8 mouse cellular contexts compared by ENCODE assay signal in the genomic region with DNA sequence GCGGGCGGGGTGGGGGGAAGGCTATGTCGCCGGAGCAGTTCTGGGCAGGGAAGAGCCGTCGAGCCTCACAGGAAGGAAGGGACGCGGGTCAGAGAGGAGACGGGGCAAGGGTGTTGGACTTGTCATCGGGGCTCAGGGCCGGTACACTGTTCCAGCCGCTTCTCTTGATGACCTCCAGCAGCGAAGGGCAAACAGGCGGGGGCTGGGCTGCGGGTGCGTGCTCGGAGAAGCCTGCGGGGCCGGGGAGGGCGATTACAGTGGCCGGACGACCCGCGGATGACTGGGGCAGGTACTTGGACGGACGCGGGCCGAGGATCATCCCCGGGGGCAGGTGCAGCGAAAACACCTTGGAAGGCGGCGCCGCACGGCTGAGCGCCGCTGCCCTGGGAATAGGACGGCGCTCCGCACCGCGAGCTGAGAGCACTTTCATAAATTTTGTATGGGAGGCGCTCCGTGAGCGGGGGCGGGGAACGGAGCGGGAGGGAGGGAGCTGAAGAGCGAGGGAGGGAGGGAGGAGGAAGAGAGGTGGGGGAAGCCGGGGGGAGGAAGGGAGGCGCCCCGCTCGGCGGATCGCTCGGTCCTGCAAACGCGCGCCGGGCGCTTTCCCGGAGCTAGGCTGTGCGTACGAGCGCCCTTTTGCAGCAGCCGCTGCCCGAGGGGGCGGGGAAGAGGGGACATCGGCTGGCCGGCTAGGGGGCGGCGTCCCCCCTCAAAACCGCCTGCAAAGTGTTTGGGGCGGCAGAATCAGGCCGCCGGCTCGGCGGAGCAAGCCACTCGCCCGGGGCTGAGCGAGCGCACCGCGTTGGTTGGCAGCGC. TPM values are rescaled to one million over a fixed set of nuclear protein-coding genes. Genes with fewer than 3 reads are reported as not detected.
DNase-seq lines count a peak whose midpoint lies in the region; ATAC-seq and TF ChIP-seq lines count a peak whose summit lies in the region.

A gene (plus strand): TSS at position 528 of the 816 bp plus-strand sequence.

- TF ChIP-seq CTCF in lung, postnatal 0 days (IDR thresholded peaks at IDR 0.05), result no peak

- no peak within 1 kb of the TSS; the same call in 1 of the 2 replicates for H3K27ac ChIP-seq in forebrain, embryonic 15.5 days (replicated peaks)
- no peak within 1 kb of the TSS for H3K27ac ChIP-seq in hindbrain, embryonic 11.5 days (ENCODE audit: low read depth, low read length)
- no peak within 1 kb of the TSS; the same call in 1 of the 2 replicates for H3K27ac ChIP-seq in lung, postnatal 0 days (ENCODE audit: low read length)

- no peaks in the 10 kb centered on the region for H3K9me3 ChIP-seq in forebrain, embryonic 15.5 days
- H3K9me3 ChIP-seq in hindbrain, embryonic 11.5 days (ENCODE audit: control insufficient read depth, low read length), result no peaks in the 10 kb centered on the region
- H3K9me3 ChIP-seq in lung, postnatal 0 days (ENCODE audit: low read length), result no peaks in the 10 kb centered on the region

- no peaks in the 10 kb centered on the region for H3K36me3 ChIP-seq in forebrain, embryonic 15.5 days
- H3K36me3 ChIP-seq in hindbrain, embryonic 11.5 days (ENCODE audit: control insufficient read depth, insufficient read depth, low read length), result no peaks in the 10 kb centered on the region
- H3K36me3 ChIP-seq in lung, postnatal 0 days (ENCODE audit: insufficient read depth, low read length), result no peaks in the 10 kb centered on the region

- under 1% methylated on average over 74 of the region's 84 CpGs for WGBS in forebrain, embryonic 15.5 days
- WGBS in hindbrain, embryonic 11.5 days, result under 1% methylated on average over 73 of the region's 84 CpGs
- 1% methylated on average over 59 of the region's 84 CpGs for WGBS in lung, postnatal 0 days

- no peak for TF ChIP-seq EP300 in lung, postnatal 0 days (IDR thresholded peaks at IDR 0.05)

- peak; percentile 52 to 72 for DNase-seq in CD8-positive naive resting alpha-beta T cell, adult 2 months (ENCODE audit: low read depth in 2 of 2, low spot score in 2 of 2)
- DNase-seq in adrenal gland, postnatal 25 days, result peak; percentile 88
- DNase-seq in hindbrain, embryonic 11.5 days (ENCODE audit: low spot score), result peak; percentile 43
- DNase-seq in layer of hippocampus, postnatal 10 days (ENCODE audit: low spot score in 2 of 2), result peak; percentile 64 to 76
- peak; percentile 71 for DNase-seq in lung, postnatal 0 days (ENCODE audit: low spot score)
- peak; percentile 68 for DNase-seq in retina, embryonic 14.5 days (ENCODE audit: low spot score)
- peak; percentile 67 for DNase-seq in urinary bladder, postnatal 25 days (ENCODE audit: low spot score)

- peaks cover 54% of the 10 kb centered on the region for H3K27me3 ChIP-seq in forebrain, embryonic 15.5 days
- peaks cover 58% of the 10 kb centered on the region for H3K27me3 ChIP-seq in hindbrain, embryonic 11.5 days (ENCODE audit: control insufficient read depth, insufficient read depth, low read length)
- H3K27me3 ChIP-seq in lung, postnatal 0 days (replicated peaks; ENCODE audit: insufficient read depth, low read length), result peaks cover 35% of the 10 kb centered on the region

- no peak for ATAC-seq in forebrain, embryonic 15.5 days (replicated peaks)
- 0 out of 2 replicates have a peak, but pooled peaks have one; percentile 31 for ATAC-seq in hindbrain, embryonic 11.5 days (ENCODE audit: low FRiP score)
- peak; percentile 20 for ATAC-seq in lung, postnatal 0 days

- H3K4me3 ChIP-seq in forebrain, embryonic 15.5 days, result peak within 1 kb of the TSS; percentile 53
- peak within 1 kb of the TSS; percentile 41 for H3K4me3 ChIP-seq in hindbrain, embryonic 11.5 days (ENCODE audit: low read depth, low read length)
- peak within 1 kb of the TSS; percentile 52 for H3K4me3 ChIP-seq in lung, postnatal 0 days (ENCODE audit: low read depth, low read length)

- H3K9ac ChIP-seq in forebrain, embryonic 15.5 days (replicated peaks), result peak within 1 kb of the TSS; percentile 51
- H3K9ac ChIP-seq in hindbrain, embryonic 11.5 days (ENCODE audit: low read depth, low read length), result peak within 1 kb of the TSS; percentile 51
- no peak within 1 kb of the TSS for H3K9ac ChIP-seq in lung, postnatal 0 days (replicated peaks; ENCODE audit: low read depth)

- H3K4me2 ChIP-seq in forebrain, embryonic 15.5 days (replicated peaks), result peak within 1 kb of the TSS; percentile 59
- H3K4me2 ChIP-seq in hindbrain, embryonic 11.5 days (replicated peaks; ENCODE audit: low read depth, low read length), result peak within 1 kb of the TSS; percentile 73
- peak within 1 kb of the TSS; percentile 90 for H3K4me2 ChIP-seq in lung, postnatal 0 days (replicated peaks; ENCODE audit: low read depth, low read length)

- peaks cover 50% of the 10 kb centered on the region for H3K4me1 ChIP-seq in forebrain, embryonic 15.5 days
- peaks cover 10% of the 10 kb centered on the region for H3K4me1 ChIP-seq in hindbrain, embryonic 11.5 days (replicated peaks; ENCODE audit: control insufficient read depth, insufficient read depth, low read length)
- H3K4me1 ChIP-seq in lung, postnatal 0 days (ENCODE audit: insufficient read depth, low read depth, low read length), result peaks cover 19% of the 10 kb centered on the region

RNA-seq across cellular contexts. Expression of the gene that starts here (rescaled TPM):
- 37.8 and 42.2 TPM in 2 replicates for total RNA-seq in adrenal gland, postnatal 25 days (2021)
- polyA plus RNA-seq in forebrain, embryonic 15.5 days (2015; fragmentation: Nextera tagmentation; extraction: Ambion mirVana), result 5.6 and 6.9 TPM in 2 replicates
- 2.4 and 2.8 TPM in 2 replicates for polyA plus RNA-seq in hindbrain, embryonic 11.5 days (2014; fragmentation: Nextera tagmentation; extraction: Ambion mirVana)
- total RNA-seq in layer of hippocampus, postnatal 10 days (2021), result 10 to 100 TPM; 54.5 to 58.5 TPM
- polyA plus RNA-seq in lung, postnatal 0 days (2015; fragmentation: Nextera tagmentation; extraction: Ambion mirVana), result 3.6 and 4.3 TPM in 2 replicates
